In the genomic region with DNA sequence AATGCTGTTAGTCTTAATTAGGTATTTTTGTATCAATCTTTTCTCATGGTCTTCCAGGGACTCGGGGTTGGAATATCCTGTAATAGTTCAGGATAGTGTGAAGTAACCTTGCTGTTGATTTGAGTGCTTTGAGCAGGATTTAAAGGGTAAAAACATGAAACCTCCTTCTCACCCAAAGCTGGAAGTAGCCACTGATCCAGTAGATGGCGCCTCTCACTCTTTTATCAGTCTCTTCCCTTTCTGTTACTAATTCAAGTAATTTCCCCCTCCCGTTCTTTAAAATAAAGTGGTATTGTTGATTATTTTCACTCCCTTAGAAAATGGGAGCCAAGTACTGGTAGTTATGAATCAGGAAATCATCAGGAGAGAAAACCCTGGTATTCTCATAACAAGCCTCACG, we compare ENCODE assay signal across 8 mouse cellular contexts. TPM values are rescaled to one million over a fixed set of nuclear protein-coding genes. Genes with fewer than 3 reads are reported as not detected.
DNase-seq lines count a peak whose midpoint lies in the region; ATAC-seq lines count a peak whose summit lies in the region.

No protein-coding gene starts in this region.

- peak; percentile 26 for DNase-seq in kidney, postnatal 14 days
- no peak for DNase-seq in kidney, adult 18-20 months
- peak; percentile 79 for DNase-seq in 416B (ENCODE audit: low read depth)
- DNase-seq in CD4-positive, CD25-positive, alpha-beta regulatory T cell, adult 2 months (ENCODE audit: low read depth, low spot score) = peak; percentile 70
- peak; percentile 62 for DNase-seq in thymus, postnatal 4 days
- DNase-seq in cerebellum, adult 11 months = no peak
- DNase-seq in frontal cortex, postnatal 10 days (ENCODE audit: low spot score in 2 of 2) = no peak

- peak; percentile 72; the same call in 1 of the 2 replicates for ATAC-seq in erythroid progenitor cell, adult 5-6 weeks (replicated peaks; ENCODE audit: low FRiP score, poor library complexity, severe bottlenecking)

RNA-seq across cellular contexts. Expression of gene Knl1, which starts 6.0 kb away (rescaled TPM):
- 282 and 376 TPM in 2 replicates for total RNA-seq in erythroid progenitor cell, adult 5-6 weeks (2015; ENCODE audit: low replicate concordance)
- total RNA-seq in erythroid progenitor cell, adult 5-6 weeks (2017; ENCODE audit: low replicate concordance) = 418 and 469 TPM in 2 replicates

RNA-seq across cellular contexts. Expression of gene Rpusd2, which starts 6.3 kb away (rescaled TPM):
- total RNA-seq in erythroid progenitor cell, adult 5-6 weeks (2015; ENCODE audit: low replicate concordance) = 2.1 and 2.5 TPM in 2 replicates
- total RNA-seq in erythroid progenitor cell, adult 5-6 weeks (2017; ENCODE audit: low replicate concordance) = 0.61 and 0.90 TPM in 2 replicates

RNA-seq across cellular contexts. Expression of gene Ccdc32, which starts 11.7 kb away (rescaled TPM):
- 4.6 and 7.2 TPM in 2 replicates for total RNA-seq in erythroid progenitor cell, adult 5-6 weeks (2015; ENCODE audit: low replicate concordance)
- 10.1 and 12.9 TPM in 2 replicates for total RNA-seq in erythroid progenitor cell, adult 5-6 weeks (2017; ENCODE audit: low replicate concordance)

Comparison
In these comparisons a context has a peak if more than half of its experiments do, and no peak if none do; other contexts are left out.
1. DNase-seq: peak in kidney, postnatal 14 days (single experiment), 416B (single experiment), CD4-positive, CD25-positive, alpha-beta regulatory T cell, adult 2 months (single experiment) and thymus, postnatal 4 days (single experiment); none in kidney, adult 18-20 months (single experiment), cerebellum, adult 11 months (single experiment) and frontal cortex, postnatal 10 days (0 of 2).